Mouse (Mus musculus): Measurements from ENCODE around the gene Jam2. TPM values are rescaled to one million over a fixed set of nuclear protein-coding genes. Genes with fewer than 3 reads are reported as not detected.

Jam2 gene
- total RNA-seq, 1 experiment from 2014 or later: not detected

DNA sequence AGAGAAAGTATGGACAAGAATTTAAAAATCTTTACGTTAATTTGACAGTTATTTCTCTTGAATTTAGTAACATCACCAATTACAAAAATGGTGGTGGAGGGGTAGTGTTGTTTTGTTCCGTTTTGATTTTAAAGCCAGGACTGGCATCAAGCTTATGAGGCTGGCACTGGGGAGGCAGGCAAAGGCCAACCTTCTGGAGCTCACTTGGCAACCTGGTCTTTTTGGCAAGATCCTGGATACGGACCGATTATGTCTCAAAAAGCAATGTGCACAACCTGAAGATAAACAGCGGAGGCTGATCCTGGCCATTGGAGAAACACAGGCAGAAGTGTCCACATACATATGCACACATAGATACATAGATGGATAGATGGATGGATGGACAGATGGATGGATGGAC is 58.8 kb downstream of the Jam2 start:
- ATAC-seq (replicated peaks; ENCODE audit: insufficient number of reproducible peaks, low FRiP score, low TSS enrichment, poor library complexity, severe bottlenecking): no peak

DNA sequence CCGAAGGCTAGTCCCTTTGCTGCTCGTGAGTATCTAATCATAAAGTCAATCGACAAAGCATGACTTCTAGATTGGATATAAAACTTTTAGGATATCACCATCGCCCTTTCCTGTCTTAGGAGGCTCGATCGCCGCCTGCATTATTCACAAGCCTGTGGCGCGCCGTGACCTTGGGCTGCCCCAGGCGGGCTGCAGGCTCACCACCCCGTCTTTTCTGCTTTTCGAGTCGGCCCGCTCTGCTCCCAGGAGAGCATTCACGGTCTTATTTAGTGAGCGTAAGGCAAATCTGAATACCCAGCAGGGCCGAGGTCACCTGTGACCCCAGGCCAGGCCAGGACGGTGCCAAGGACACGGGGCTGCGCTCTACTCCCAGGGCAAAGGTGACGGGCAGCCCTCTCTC is 60.4 kb downstream of the Jam2 start:
- ATAC-seq (replicated peaks; ENCODE audit: insufficient number of reproducible peaks, low FRiP score, low TSS enrichment, poor library complexity, severe bottlenecking): no peak

DNA sequence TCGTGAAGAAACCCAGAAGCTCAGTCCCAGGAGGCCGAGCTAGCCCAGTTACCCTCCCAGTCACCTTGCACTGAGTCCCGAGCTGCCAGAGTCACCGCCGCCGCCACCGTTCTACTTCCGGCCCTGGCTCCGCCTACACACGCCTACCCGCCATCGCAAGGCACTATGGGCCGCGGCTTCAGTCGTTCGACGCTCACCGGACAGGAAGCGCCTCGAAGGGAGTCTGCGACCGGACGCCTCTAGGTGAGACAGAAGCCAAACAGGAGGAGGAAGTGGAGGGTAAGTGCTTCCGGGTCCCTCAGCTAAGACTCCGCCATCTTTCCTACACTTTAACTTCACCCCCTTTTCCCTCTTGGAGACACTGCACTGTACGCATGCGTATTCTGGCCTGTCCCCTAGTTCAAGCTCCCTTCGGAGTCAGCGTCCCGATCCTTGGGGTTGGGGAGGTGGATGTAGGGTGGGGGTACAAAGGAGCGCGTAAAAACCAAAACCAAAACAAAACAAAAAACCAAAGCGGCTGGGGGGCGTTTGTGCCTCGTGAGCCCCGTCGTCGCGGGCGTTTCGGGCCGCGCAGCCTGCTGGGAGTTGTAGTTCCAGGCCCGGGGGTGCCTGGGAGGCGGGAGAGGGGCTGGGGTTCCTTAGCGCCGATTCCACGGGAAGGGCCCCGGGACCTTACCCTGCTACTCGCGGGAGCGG is 61.0 kb downstream of the Jam2 start, which contains the start of gene Gabpa:
TSS of gene Gabpa (plus strand) at position 181 of the 696 bp plus-strand sequence.
- ATAC-seq (replicated peaks; ENCODE audit: insufficient number of reproducible peaks, low FRiP score, low TSS enrichment, poor library complexity, severe bottlenecking): peak; percentile 94

DNA sequence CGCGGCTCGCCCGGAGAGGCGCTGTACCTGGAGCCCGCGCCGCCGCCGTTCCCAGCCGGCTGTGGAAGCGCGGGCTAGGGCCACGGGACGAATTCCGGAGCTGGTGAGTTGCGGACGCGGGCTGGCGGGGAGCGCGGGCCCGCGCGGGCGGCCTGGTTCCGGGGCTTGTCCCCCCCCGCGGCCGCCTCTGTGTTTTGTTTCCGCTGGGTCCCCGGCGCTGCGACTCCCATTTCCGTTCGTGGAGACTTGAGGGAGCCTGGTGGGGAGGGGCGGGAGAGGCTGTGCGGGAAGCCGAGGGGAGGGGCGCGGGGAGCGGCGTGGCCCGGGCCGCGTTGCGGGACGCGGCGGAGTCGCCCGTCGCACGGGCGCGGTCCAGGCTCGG is 61.5 kb downstream of the Jam2 start, which contains the start of gene Atp5j:
TSS of gene Atp5j (minus strand) at position 185 of the 382 bp plus-strand sequence.
- no peak for ATAC-seq (replicated peaks; ENCODE audit: insufficient number of reproducible peaks, low FRiP score, low TSS enrichment, poor library complexity, severe bottlenecking)

DNA sequence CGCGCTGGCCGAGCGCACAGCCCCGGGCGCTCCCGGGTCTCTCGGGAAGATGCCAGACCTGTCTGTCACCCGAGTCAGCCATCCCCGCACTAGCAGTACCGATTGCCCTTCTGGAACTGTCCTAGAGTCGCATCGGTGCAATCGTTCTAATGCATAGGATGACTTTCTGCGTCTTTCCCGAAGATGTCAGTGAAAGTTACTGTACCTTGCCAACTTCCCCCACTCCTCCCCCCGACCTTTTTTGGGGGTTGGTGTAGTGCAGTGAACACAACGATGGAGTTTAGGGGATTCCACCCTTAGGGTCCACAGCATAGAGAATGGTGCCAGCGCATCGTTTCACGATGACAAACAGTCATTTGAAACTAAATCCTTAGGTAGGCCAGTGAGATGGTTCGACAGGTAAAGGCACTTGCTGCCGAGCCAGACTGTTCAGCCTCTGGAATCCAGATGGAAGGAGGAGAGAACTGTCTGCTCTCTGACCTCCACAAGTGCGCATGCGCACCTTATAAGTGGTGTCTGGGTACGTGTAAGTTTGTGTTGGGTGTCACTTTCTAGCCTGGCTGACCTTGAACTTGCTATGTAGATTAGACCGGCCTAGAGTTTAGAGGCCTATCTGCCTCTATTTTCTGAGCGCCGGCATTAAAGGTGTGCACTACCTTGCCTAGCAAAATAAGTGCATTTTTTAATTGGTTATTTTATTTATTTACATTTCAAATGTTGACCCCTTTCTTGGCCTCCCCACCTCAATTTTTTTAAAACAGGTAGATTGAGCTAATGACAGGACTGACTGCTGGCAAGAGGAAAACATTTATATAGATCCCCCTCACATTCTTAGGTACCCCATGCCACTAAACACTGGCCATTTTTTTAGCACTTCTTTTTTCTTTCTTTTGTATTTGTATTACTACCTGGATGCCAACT is 62.2 kb downstream of the Jam2 start:
- no peak for ATAC-seq (replicated peaks; ENCODE audit: insufficient number of reproducible peaks, low FRiP score, low TSS enrichment, poor library complexity, severe bottlenecking)

DNA sequence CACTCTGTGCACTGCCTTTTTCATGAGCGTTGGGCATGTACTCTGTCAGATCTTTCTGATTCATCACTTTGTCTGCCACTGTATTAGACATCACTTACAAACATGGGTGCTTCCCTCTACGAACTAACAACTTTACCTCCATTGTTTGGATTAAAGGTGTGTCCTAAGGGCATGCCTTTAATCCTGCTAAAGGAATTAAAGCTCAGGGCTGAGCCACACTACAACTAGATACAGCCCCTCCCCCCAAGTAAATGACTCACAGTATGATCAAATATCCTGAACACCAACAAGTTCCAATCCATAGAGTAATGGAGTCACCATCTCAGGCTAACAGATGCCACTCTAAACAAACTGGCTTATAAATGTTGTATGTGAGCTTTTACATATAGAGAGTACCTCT is 64.7 kb downstream of the Jam2 start:
- no peak for ATAC-seq (replicated peaks; ENCODE audit: insufficient number of reproducible peaks, low FRiP score, low TSS enrichment, poor library complexity, severe bottlenecking)

DNA sequence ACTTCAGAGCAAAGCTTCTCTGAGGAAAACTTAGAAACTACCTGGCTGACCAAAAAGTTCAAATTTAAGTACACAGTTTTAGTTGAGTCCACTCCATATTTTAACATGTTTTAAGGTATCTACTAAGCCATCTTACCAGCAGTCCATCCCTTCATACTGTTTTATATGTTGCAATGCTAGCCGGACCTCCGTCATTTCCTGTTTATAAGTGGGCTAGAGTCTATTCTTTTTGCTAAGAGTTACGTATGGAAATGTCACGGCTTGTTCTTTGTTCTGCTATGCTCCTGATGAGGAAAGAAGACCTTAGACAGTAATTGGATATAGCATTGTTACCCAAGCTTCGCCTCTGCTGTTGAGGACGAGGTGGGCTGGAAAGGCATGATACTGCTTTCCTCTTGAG is 79.6 kb downstream of the Jam2 start:
- ATAC-seq (replicated peaks; ENCODE audit: insufficient number of reproducible peaks, low FRiP score, low TSS enrichment, poor library complexity, severe bottlenecking): no peak

DNA sequence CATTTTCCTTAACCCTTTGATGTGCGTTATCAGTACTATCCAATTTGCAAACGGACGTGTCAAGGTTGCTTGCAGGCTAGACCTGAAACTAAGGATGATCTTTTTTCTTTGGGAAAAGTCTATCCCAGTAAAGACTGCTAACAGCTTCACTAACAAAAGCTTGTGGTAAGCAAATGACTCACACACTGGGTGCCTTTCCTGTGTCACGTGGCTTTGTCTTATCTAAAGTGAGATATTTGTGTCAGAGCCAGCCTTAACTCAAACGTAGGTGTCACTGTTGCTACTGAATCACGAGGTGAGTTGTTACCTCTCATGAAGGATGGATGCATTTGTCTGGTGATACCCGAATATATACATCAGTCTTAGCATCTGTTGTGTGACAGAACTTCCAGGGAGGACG is 90.7 kb downstream of the Jam2 start:
- ATAC-seq (replicated peaks; ENCODE audit: insufficient number of reproducible peaks, low FRiP score, low TSS enrichment, poor library complexity, severe bottlenecking): no peak

DNA sequence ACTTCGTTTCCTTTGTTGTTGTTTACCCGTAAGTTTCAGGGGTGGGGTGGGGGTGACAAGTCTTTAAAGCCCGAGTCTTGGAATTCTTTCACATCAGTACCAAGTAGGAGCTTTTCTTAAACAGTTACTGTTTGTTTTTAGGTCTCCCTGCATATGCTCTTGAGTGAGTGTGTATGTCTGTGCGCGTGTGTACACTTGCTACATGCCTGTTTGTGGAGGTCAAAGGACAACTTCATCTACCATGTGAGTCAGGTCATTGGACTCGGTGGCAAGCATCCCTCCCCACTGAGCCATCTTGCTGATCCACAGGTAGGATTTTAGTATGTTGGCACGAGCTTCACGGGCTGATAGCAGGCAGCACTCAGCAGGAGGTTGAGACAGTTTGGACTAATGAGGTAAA is 99.9 kb downstream of the Jam2 start:
- no peak for ATAC-seq (replicated peaks; ENCODE audit: insufficient number of reproducible peaks, low FRiP score, low TSS enrichment, poor library complexity, severe bottlenecking)

DNA sequence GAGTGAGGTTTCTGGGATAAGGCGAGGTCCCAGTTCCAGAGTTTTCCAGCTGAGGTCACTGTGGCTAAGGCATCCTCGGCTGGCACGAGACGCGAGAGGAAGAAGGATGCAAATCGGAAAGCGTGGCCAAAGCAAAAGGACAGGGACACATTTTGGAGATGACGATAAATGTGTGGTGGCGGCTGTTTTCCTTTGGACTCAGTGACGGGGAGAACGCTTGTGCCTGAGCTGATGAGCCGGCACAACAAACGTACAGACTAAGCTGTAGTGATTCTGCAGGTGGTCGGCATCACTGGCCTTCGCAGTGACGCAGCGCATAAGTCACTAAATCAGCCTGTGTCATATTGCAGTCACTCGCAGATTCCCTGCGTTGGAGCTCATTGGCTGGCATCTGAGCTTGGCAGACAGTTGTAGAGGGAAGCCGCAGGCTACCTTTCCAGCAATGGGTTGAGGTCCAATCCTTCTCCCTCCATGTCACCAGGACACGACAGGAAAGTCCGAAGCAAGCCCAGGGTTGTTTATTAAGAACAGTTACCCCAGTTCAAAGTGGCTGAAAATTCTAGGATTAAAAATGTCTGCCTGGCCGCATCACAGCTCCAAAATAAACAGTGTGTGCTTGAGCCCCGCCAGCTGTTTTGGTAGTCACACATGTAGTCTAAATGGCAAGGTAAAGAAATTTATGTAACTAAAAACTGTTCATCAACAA is 101.2 kb downstream of the Jam2 start:
- no peak for ATAC-seq (replicated peaks; ENCODE audit: insufficient number of reproducible peaks, low FRiP score, low TSS enrichment, poor library complexity, severe bottlenecking)

Other genes with a start within 250 kb of the Jam2 start
- gene Mrpl39, start 38.4 kb upstream of the Jam2 start, total RNA-seq (2017): 27.6 to 43.8 TPM (median 30.4 TPM) in 3 replicates
- 75.5 to 102 TPM (median 84.3 TPM) in 3 replicates for gene Gabpa, start 60.8 kb downstream of the Jam2 start, total RNA-seq (2017)
- gene Atp5j, start 61.5 kb downstream of the Jam2 start, total RNA-seq (2017): 124 to 198 TPM (median 161 TPM) in 3 replicates

Data from monocyte, adult 5-6 weeks (primary cell).